Mouse (Mus musculus): Measurements from ENCODE around the gene Tmigd3.

DNA sequence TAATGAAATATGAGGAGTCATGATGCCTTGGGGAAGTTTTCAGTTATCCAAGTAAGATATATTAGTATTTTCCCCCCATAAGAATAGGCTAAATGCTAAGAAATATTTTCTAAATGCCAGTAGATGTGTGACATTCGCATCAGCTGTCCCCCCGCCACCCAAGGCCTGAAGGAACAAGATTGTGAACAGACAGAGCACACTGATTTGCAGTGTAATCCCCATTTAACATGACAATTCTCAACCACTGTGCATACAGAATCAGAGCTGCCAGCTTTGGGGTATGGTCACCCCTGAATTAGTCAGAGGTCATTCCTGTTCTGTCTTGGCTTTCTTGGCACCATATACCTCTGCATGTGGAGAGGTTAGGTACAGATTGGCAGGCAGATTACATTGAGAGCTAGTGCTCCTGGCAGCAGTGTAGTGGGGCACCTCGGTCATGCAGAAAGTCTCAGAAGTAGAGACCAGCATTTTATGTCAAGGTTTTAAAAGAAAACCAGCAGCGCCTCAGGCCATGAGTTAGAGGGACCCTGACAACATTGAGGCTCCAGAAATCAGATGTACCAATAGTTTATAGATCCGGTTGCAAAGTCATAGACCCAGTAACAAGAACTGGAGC, 101.2 kb downstream of the Tmigd3 start:
- TF ChIP-seq CTCF (IDR thresholded peaks at IDR 0.05; ENCODE audit: borderline replicate concordance, extremely low read depth, insufficient read depth, insufficient read length): no peak
- TF ChIP-seq POLR2A (IDR thresholded peaks at IDR 0.05; ENCODE audit: borderline replicate concordance, extremely low read depth, insufficient read depth, insufficient read length, poor library complexity, severe bottlenecking): no peak

Measured in brain, embryonic 14.5 days (tissue).